Mouse (Mus musculus) MEL (cell line): ENCODE data around the gene Srf. TPM values are rescaled to one million over a fixed set of nuclear protein-coding genes. Genes with fewer than 3 reads are reported as not detected.

ENCODE experiments used
- DNase-seq: peaks from one replicate; pipeline ENCODE4 v3.0.0; 2011; ENCODE audit warnings: low read depth, low spot score
- H3K27ac ChIP-seq: 2 replicates; pipeline ENCODE4 v1.5.1; 2012; ENCODE audit warnings: low read depth, mild to moderate bottlenecking, control low read depth, low read length, moderate library complexity; ENCODE audit not compliant: control insufficient read depth
- H3K27me3 ChIP-seq, 2 experiments: fragments of 150-350 bp in 1 of 2; sonication (generic) in 1 of 2; 2 replicates each; pipeline ENCODE4 v1.6.1; 2012; ENCODE audit warnings: low read length in 2 of 2, mild to moderate bottlenecking in 2 of 2, improper control_type of control experiment in 1 of 2, moderate library complexity in 1 of 2; ENCODE audit not compliant: insufficient read depth in 2 of 2, control insufficient read depth in 1 of 2
- H3K36me3 ChIP-seq, 2 experiments: 2 replicates each; pipeline ENCODE4 v1.6.1; 2012 to 2014; ENCODE audit warnings: low read length in 2 of 2, improper control_type of control experiment in 1 of 2, inconsistent platforms in 1 of 2, mild to moderate bottlenecking in 1 of 2; ENCODE audit not compliant: insufficient read depth in 2 of 2, control insufficient read depth in 1 of 2
- H3K4me1 ChIP-seq, 2 experiments: fragments of 150-350 bp in 1 of 2; sonication (generic) in 1 of 2; 2 replicates each; pipeline ENCODE4 v1.6.1; 2012; ENCODE audit warnings: low read length in 2 of 2, improper control_type of control experiment in 1 of 2, mild to moderate bottlenecking in 1 of 2; ENCODE audit not compliant: insufficient read depth in 2 of 2, control insufficient read depth in 1 of 2
- H3K4me3 ChIP-seq, 2 experiments: fragments of 150-350 bp in 1 of 2; sonication (generic) in 1 of 2; 2 replicates each; pipeline ENCODE4 v1.5.1; 2012; ENCODE audit warnings: low read depth in 2 of 2, low read length in 2 of 2, mild to moderate bottlenecking in 2 of 2, moderate library complexity in 2 of 2, control low read depth in 1 of 2, improper control_type of control experiment in 1 of 2; ENCODE audit not compliant: control insufficient read depth in 1 of 2, insufficient read depth in 1 of 2
- H3K79me2 ChIP-seq: 2 replicates; pipeline ENCODE4 v1.6.1; 2012; ENCODE audit warnings: mild to moderate bottlenecking, low read length, moderate library complexity; ENCODE audit not compliant: control insufficient read depth, poor library complexity, insufficient read depth
- H3K9ac ChIP-seq: 2 replicates; pipeline ENCODE4 v1.6.1; 2012; ENCODE audit warnings: low read depth, mild to moderate bottlenecking, control low read depth, low read length, moderate library complexity; ENCODE audit not compliant: control insufficient read depth, poor library complexity, severe bottlenecking
- H3K9me3 ChIP-seq: fragments of 150-350 bp; sonication (generic); replicated peaks from 2 replicates; pipeline ENCODE4 v1.6.1; 2012; ENCODE audit warnings: mild to moderate bottlenecking, low read length, improper control_type of control experiment, moderate library complexity; ENCODE audit not compliant: insufficient read depth
- BHLHE40 ChIP-seq: IDR thresholded peaks from 2 replicates; pipeline ENCODE4 v1.6.1; 2012; ENCODE audit warnings: low read depth, mild to moderate bottlenecking, inconsistent platforms, low read length, improper control_type of control experiment, borderline replicate concordance
- CTCF ChIP-seq, 3 experiments: IDR thresholded peaks in 2 of 3; conservative IDR thresholded peaks in 1 of 3; 2 replicates each; pipeline ENCODE4 v1.5.1; 2011 to 2012; ENCODE audit warnings: low read length in 3 of 3, low read depth in 2 of 3, mild to moderate bottlenecking in 2 of 3, improper control_type of control experiment in 1 of 3, inconsistent platforms in 1 of 3, mixed read lengths in 1 of 3, moderate library complexity in 1 of 3; ENCODE audit not compliant: control insufficient read depth in 1 of 3, insufficient read depth in 1 of 3, poor library complexity in 1 of 3, severe bottlenecking in 1 of 3
- EP300 ChIP-seq, 2 experiments: IDR thresholded peaks; 2 replicates each; pipeline ENCODE4 v1.6.1; 2011; ENCODE audit warnings: improper control_type of control experiment in 2 of 2, low read length in 2 of 2, low read depth in 1 of 2, mild to moderate bottlenecking in 1 of 2
- GATA1 ChIP-seq: IDR thresholded peaks from 2 replicates; pipeline ENCODE4 v1.6.1; 2011; ENCODE audit warnings: low read depth, low read length, improper control_type of control experiment
- HCFC1 ChIP-seq: IDR thresholded peaks from 2 replicates; pipeline ENCODE4 v1.6.1; 2012; ENCODE audit warnings: low read depth, mild to moderate bottlenecking, inconsistent platforms, low read length, improper control_type of control experiment, moderate library complexity
- JUND ChIP-seq: IDR thresholded peaks from 2 replicates; pipeline ENCODE4 v1.6.1; 2011; ENCODE audit warnings: low read depth, mild to moderate bottlenecking, improper control_type of control experiment, low read length
- KAT2A ChIP-seq: conservative IDR thresholded peaks from 2 replicates; pipeline ENCODE4 v1.6.1; 2012; ENCODE audit warnings: low read depth, low read length, improper control_type of control experiment, inconsistent platforms
- MXI1 ChIP-seq: IDR thresholded peaks from 2 replicates; pipeline ENCODE4 v1.6.1; 2011; ENCODE audit warnings: mild to moderate bottlenecking, low read depth, low read length, improper control_type of control experiment
- POLR2A ChIP-seq, 2 experiments: IDR thresholded peaks; 2 replicates each; pipeline ENCODE4 v1.6.1; 2011 to 2012; ENCODE audit warnings: low read length in 2 of 2, mild to moderate bottlenecking in 2 of 2, control low read depth in 1 of 2, improper control_type of control experiment in 1 of 2, low read depth in 1 of 2, moderate library complexity in 1 of 2; ENCODE audit not compliant: control insufficient read depth in 1 of 2, insufficient read depth in 1 of 2, poor library complexity in 1 of 2
- POLR2AphosphoS5 ChIP-seq: IDR thresholded peaks from 2 replicates; pipeline ENCODE4 v1.6.1; 2012; ENCODE audit warnings: low read depth, borderline replicate concordance, mild to moderate bottlenecking, inconsistent platforms, low read length, moderate library complexity, mixed read lengths
- RAD21 ChIP-seq: IDR thresholded peaks from 2 replicates; pipeline ENCODE4 v1.6.1; 2011; ENCODE audit warnings: mild to moderate bottlenecking, low read depth, low read length, improper control_type of control experiment
- RCOR1 ChIP-seq: IDR thresholded peaks from 2 replicates; pipeline ENCODE4 v1.6.1; 2012; ENCODE audit warnings: low read depth, mild to moderate bottlenecking, inconsistent platforms, low read length, improper control_type of control experiment
- TBP ChIP-seq: IDR thresholded peaks from 2 replicates; pipeline ENCODE4 v1.8.0; 2011; ENCODE audit warnings: low read depth, low read length, improper control_type of control experiment
- TCF12 ChIP-seq: IDR thresholded peaks from 2 replicates; pipeline ENCODE4 v1.6.1; 2014; ENCODE audit warnings: low read depth, mild to moderate bottlenecking, inconsistent platforms, low read length, improper control_type of control experiment, moderate library complexity
- UBTF ChIP-seq: IDR thresholded peaks from 2 replicates; pipeline ENCODE4 v1.6.1; 2012; ENCODE audit warnings: low read depth, mild to moderate bottlenecking, inconsistent platforms, low read length, improper control_type of control experiment, moderate library complexity, borderline replicate concordance; ENCODE audit not compliant: insufficient read depth
- polyA plus RNA-seq, 2 experiments: library from polyadenylated mRNA; stranded (reverse) in 1 of 2; unstranded in 1 of 2; fragments of >175 nt in 1 of 2; fragments of >200 nt in 1 of 2; gene quantifications; 2 replicates each; pipeline versions ENCODE4 v1.2.1 to v1.2.4; 2012; ENCODE audit warnings: low replicate concordance in 2 of 2, low read depth in 1 of 2; ENCODE audit not compliant: insufficient read length in 2 of 2, insufficient read depth in 1 of 2, missing spikeins in 1 of 2
- total RNA-seq: library from RNA; depleted of rRNA; stranded (reverse); fragments of 300-350 nt; gene quantifications from 2 replicates; pipeline ENCODE4 v1.2.3, GENCODE M21; 2012

Srf gene
- total and polyA plus RNA-seq, 3 experiments = 43.9 to 114 TPM; not detected in 1

GRCm38 (mm10) chr17:46589635-46590314, 33.8 kb upstream of the Srf start:
- Histone ChIP-seq H3K9me3 (no peaks in the 10 kb centered on the region), H3K27me3 (no peaks in the 10 kb centered on the region; a peak in 1 of 4 replicates), H3K4me1 (peaks cover 7 to 18% of the 10 kb centered on the region in 2 experiments; a peak in 3 of 4 replicates), H3K79me2 (no peaks in the 10 kb centered on the region), H3K27ac (peak overlapping the region; percentile 88), H3K36me3 (peaks cover 0 to 6% of the 10 kb centered on the region in 2 experiments; a peak in 1 of 4 replicates), H3K9ac (peak overlapping the region; percentile 62), H3K4me3 (0 out of 4 replicates have a peak overlapping the region, but pooled peaks of 1 of the 2 experiments have one; percentile 45)
- DNase-seq = no peak
- TF ChIP-seq CTCF (IDR thresholded peaks at IDR 0.05 in 2 of 3, conservative IDR thresholded peaks at IDR 0.05 in 1 of 3; ENCODE audit: control insufficient read depth in 1 of 3, insufficient read depth in 1 of 3, low read depth in 2 of 3, low read length in 3 of 3, poor library complexity in 1 of 3, severe bottlenecking in 1 of 3) (peak in 1 of 3 experiments; percentile 22; a peak in 1 of 6 replicates), MXI1 (no peak)

- Histone ChIP-seq H3K27ac (peak overlapping the region; percentile 88), H3K9me3 (no peaks in the 10 kb centered on the region), H3K4me1 (peaks cover 7 to 18% of the 10 kb centered on the region in 2 experiments; a peak in 3 of 4 replicates), H3K4me3 (peak overlapping the region; percentile 4 to 45; a peak in 3 of 4 replicates), H3K79me2 (no peaks in the 10 kb centered on the region), H3K36me3 (peaks cover 0 to 6% of the 10 kb centered on the region in 2 experiments; a peak in 1 of 4 replicates), H3K9ac (peak overlapping the region; percentile 62), H3K27me3 (no peaks in the 10 kb centered on the region; a peak in 1 of 4 replicates)
- DNase-seq = peak; percentile 76
- TF ChIP-seq JUND (no peak), POLR2A (IDR thresholded peaks at IDR 0.05; ENCODE audit: control insufficient read depth in 1 of 2, insufficient read depth in 1 of 2, low read depth in 1 of 2, low read length in 2 of 2, poor library complexity in 1 of 2) (peak in 1 of 2 experiments; percentile 33; a peak in 1 of 4 replicates), POLR2AphosphoS5 (no peak), UBTF (0 out of 2 replicates have a peak, but pooled peaks have one; percentile 58), HCFC1 (peak; percentile 49; the same call in 1 of the 2 replicates), RCOR1 (peak; percentile 76; the same call in 1 of the 2 replicates), TCF12 (peak; percentile 19; the same call in 1 of the 2 replicates), RAD21 (no peak), MXI1 (peak; percentile 59), KAT2A (peak; percentile 36; the same call in 1 of the 2 replicates), EP300 (IDR thresholded peaks at IDR 0.05; ENCODE audit: low read depth in 1 of 2, low read length in 2 of 2) (peak; percentile 36 to 42; a peak in 3 of 4 replicates), BHLHE40 (0 out of 2 replicates have a peak, but pooled peaks have one; percentile 6), TBP (peak; percentile 33; the same call in 1 of the 2 replicates), GATA1 (peak; percentile 47)
Measured at GRCm38 (mm10) chr17:46588913-46589312, 32.9 kb upstream of the Srf start.
